Mouse (Mus musculus) lung, embryonic 15.5 days (tissue): ENCODE results near the gene Ints6. TPM values are rescaled to one million over a fixed set of nuclear protein-coding genes. Genes with fewer than 3 reads are reported as not detected.

ENCODE experiments used
- ATAC-seq: fragments of 200-750 bp; cut with Nextera tagmentation; 2 replicates; pipeline ENCODE4 v1.8.0; 2017; ENCODE audit warnings: moderate number of reproducible peaks, borderline replicate concordance; ENCODE audit not compliant: low FRiP score, low TSS enrichment; ENCODE audit errors: extremely low read depth
- H3K27ac ChIP-seq: fragments of 300-500 bp; sonication (generic); 2 replicates; pipeline ENCODE4 v1.5.1; 2015; ENCODE audit warnings: moderate library complexity, mild to moderate bottlenecking, inconsistent platforms
- H3K27me3 ChIP-seq: fragments of 300-500 bp; sonication (generic); 2 replicates; pipeline ENCODE4 v1.6.1; 2015; ENCODE audit warnings: inconsistent platforms
- H3K36me3 ChIP-seq: fragments of 300-500 bp; sonication (generic); 2 replicates; pipeline ENCODE4 v1.6.1; 2015; ENCODE audit warnings: inconsistent platforms
- H3K4me1 ChIP-seq: fragments of 300-500 bp; sonication (generic); 2 replicates; pipeline ENCODE4 v1.6.1; 2015; ENCODE audit warnings: inconsistent platforms
- H3K4me2 ChIP-seq: fragments of 300-500 bp; sonication (generic); 2 replicates; pipeline ENCODE4 v1.6.1; 2015; ENCODE audit warnings: inconsistent platforms, mild to moderate bottlenecking, moderate library complexity
- H3K4me3 ChIP-seq: fragments of 300-500 bp; sonication (generic); 2 replicates; pipeline ENCODE4 v1.5.1; 2015; ENCODE audit warnings: mild to moderate bottlenecking, inconsistent platforms
- H3K9ac ChIP-seq: fragments of 300-500 bp; sonication (generic); 2 replicates; pipeline ENCODE4 v1.6.1; 2015; ENCODE audit warnings: inconsistent platforms
- H3K9me3 ChIP-seq: fragments of 300-500 bp; sonication (generic); 2 replicates; pipeline ENCODE4 v1.6.1; 2016; ENCODE audit warnings: inconsistent platforms
- WGBS: fragments of 180-500 bp; shearing (Covaris S2); methylation state at CpG from one replicate; pipeline ENCODE4 v1.1.7; 2015; 5-methylcytosine and 5-hydroxymethylcytosine counted together
- polyA plus RNA-seq: library from polyadenylated mRNA; unstranded; fragments of >200 nt; fragmentation: Nextera tagmentation; extraction: Ambion mirVana; gene quantifications from 2 replicates; pipeline ENCODE4 v1.2.1, GENCODE M21; 2015

Gene Ints6
- polyA plus RNA-seq, 1 experiment from 2014 or later, result 22.8 TPM

DNA sequence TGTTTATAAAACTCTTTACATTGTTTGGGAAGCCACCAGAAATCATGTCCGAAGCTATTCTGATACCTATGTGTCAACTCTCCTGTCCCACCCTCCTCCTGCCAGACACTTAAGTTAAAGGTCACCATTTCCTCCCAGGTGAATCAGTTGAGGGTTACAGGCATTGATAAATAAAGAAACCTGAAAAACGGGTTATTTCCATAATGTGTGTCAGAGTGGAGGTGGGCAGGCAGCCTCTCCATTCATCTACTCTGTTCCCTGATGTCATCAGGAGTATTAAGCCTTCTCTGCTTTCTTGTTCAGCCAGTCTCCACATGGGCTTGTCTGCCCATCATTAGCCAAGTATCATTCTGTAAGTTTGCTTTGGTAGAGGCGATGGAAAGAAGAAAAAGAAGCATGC lies 14.1 kb upstream of the Ints6 start:
- WGBS, result 49% methylated on average over 3 of the region's 3 CpGs
- no peaks in the 10 kb centered on the region for H3K36me3 ChIP-seq
- H3K4me2 ChIP-seq, result no peak overlapping the region
- H3K27me3 ChIP-seq, result no peaks in the 10 kb centered on the region
- ATAC-seq, result no peak
- no peak overlapping the region for H3K4me3 ChIP-seq
- H3K9ac ChIP-seq, result no peak overlapping the region
- H3K27ac ChIP-seq, result no peak overlapping the region
- H3K4me1 ChIP-seq, result no peaks in the 10 kb centered on the region
- H3K9me3 ChIP-seq, result no peaks in the 10 kb centered on the region

GRCm38 (mm10) chr14:62774246-62774645 lies 13.3 kb upstream of the Ints6 start:
- H3K36me3 ChIP-seq, result no peaks in the 10 kb centered on the region
- no peaks in the 10 kb centered on the region for H3K9me3 ChIP-seq
- no peak overlapping the region for H3K9ac ChIP-seq
- no peak overlapping the region for H3K27ac ChIP-seq
- ATAC-seq, result no peak
- H3K4me3 ChIP-seq, result no peak overlapping the region
- no peak overlapping the region for H3K4me2 ChIP-seq
- WGBS, result 75% methylated on average over 3 of the region's 3 CpGs
- H3K4me1 ChIP-seq, result no peaks in the 10 kb centered on the region
- no peaks in the 10 kb centered on the region for H3K27me3 ChIP-seq

GRCm38 (mm10) chr14:62773766-62774165 lies 12.8 kb upstream of the Ints6 start:
- ATAC-seq, result no peak
- H3K4me2 ChIP-seq, result no peak overlapping the region
- no peak overlapping the region for H3K4me3 ChIP-seq
- no peak overlapping the region for H3K27ac ChIP-seq
- 81% methylated on average over 6 of the region's 6 CpGs for WGBS
- H3K9ac ChIP-seq, result no peak overlapping the region
- H3K27me3 ChIP-seq, result no peaks in the 10 kb centered on the region
- no peaks in the 10 kb centered on the region for H3K36me3 ChIP-seq
- H3K9me3 ChIP-seq, result no peaks in the 10 kb centered on the region
- H3K4me1 ChIP-seq, result no peaks in the 10 kb centered on the region

GRCm38 (mm10) chr14:62765398-62765797 lies 4.4 kb upstream of the Ints6 start:
- no peak for ATAC-seq
- H3K4me3 ChIP-seq, result no peak overlapping the region
- no peaks in the 10 kb centered on the region for H3K36me3 ChIP-seq
- H3K4me2 ChIP-seq, result no peak overlapping the region
- no peaks in the 10 kb centered on the region for H3K9me3 ChIP-seq
- H3K27me3 ChIP-seq, result no peaks in the 10 kb centered on the region
- no peak overlapping the region for H3K9ac ChIP-seq
- no peaks in the 10 kb centered on the region for H3K4me1 ChIP-seq
- WGBS, result 63% methylated on average over 2 of the region's 2 CpGs
- no peak overlapping the region for H3K27ac ChIP-seq

GRCm38 (mm10) chr14:62764371-62764770 lies 3.4 kb upstream of the Ints6 start:
- Histone ChIP-seq H3K9me3 (no peaks in the 10 kb centered on the region), H3K9ac (no peak overlapping the region), H3K4me3 (no peak overlapping the region), H3K4me1 (peaks cover 2% of the 10 kb centered on the region; the same call in 1 of the 2 replicates), H3K4me2 (no peak overlapping the region), H3K27me3 (no peaks in the 10 kb centered on the region), H3K36me3 (no peaks in the 10 kb centered on the region), H3K27ac (no peak overlapping the region)
- WGBS, result 48% methylated on average over 5 of the region's 5 CpGs
- no peak for ATAC-seq

- Histone ChIP-seq H3K9ac (peak overlapping the region; percentile 75), H3K4me3 (peak overlapping the region; percentile 95), H3K4me2 (peak overlapping the region; percentile 58), H3K36me3 (peaks cover 9% of the 10 kb centered on the region; the same call in 1 of the 2 replicates), H3K9me3 (no peaks in the 10 kb centered on the region), H3K4me1 (peaks cover 6% of the 10 kb centered on the region; the same call in 1 of the 2 replicates), H3K27ac (peak overlapping the region; percentile 96), H3K27me3 (no peaks in the 10 kb centered on the region)
- ATAC-seq, result no peak
- 4% methylated on average over 11 of the region's 11 CpGs for WGBS
Observed at GRCm38 (mm10) chr14:62761943-62762342, 974 bp upstream of the Ints6 start.

- 1% methylated on average over 61 of the region's 68 CpGs for WGBS
- H3K9ac ChIP-seq, result peak overlapping the region; percentile 94
- H3K4me3 ChIP-seq, result peak overlapping the region; percentile 95
- peaks cover 9% of the 10 kb centered on the region; the same call in 1 of the 2 replicates for H3K36me3 ChIP-seq
- H3K27me3 ChIP-seq, result no peaks in the 10 kb centered on the region
- H3K4me1 ChIP-seq, result peaks cover 6% of the 10 kb centered on the region; the same call in 1 of the 2 replicates
- no peaks in the 10 kb centered on the region for H3K9me3 ChIP-seq
- H3K4me2 ChIP-seq, result peak overlapping the region; percentile 69
- peak; percentile 33 for ATAC-seq
- peak overlapping the region; percentile 99 for H3K27ac ChIP-seq
Observed at GRCm38 (mm10) chr14:62760321-62761035, 491 bp downstream of the Ints6 start.

GRCm38 (mm10) chr14:62759771-62760320 lies 1.1 kb downstream of the Ints6 start:
- under 1% methylated on average over 34 of the region's 38 CpGs for WGBS
- Histone ChIP-seq H3K36me3 (peaks cover 13% of the 10 kb centered on the region; the same call in 1 of the 2 replicates), H3K4me2 (peak overlapping the region; percentile 69), H3K27me3 (no peaks in the 10 kb centered on the region), H3K9ac (peak overlapping the region; percentile 94), H3K9me3 (no peaks in the 10 kb centered on the region), H3K4me3 (peak overlapping the region; percentile 95), H3K27ac (peak overlapping the region; percentile 99), H3K4me1 (peaks cover 6% of the 10 kb centered on the region; the same call in 1 of the 2 replicates)
- ATAC-seq, result peak; percentile 20

DNA sequence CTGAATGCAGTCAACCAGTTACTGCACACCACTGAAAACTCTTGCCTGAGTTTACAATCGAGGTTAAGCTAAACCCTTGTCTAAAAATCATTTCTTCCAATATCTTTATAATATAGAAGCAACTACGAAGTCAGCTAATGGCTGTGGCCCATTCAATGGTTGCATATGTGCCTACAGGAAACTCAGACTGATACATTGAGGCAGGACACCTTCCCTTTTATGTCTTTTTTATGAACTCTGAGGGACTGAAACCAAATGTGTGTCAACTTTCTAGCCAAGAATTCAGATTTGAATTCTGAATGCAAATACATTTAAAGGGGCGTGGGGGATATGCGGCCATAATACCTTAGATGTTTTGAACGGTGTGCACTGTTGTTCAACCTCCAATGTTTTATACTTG lies 2.3 kb downstream of the Ints6 start:
- H3K27me3 ChIP-seq, result no peaks in the 10 kb centered on the region
- peaks cover 13% of the 10 kb centered on the region; the same call in 1 of the 2 replicates for H3K36me3 ChIP-seq
- ATAC-seq, result no peak
- peaks cover 6% of the 10 kb centered on the region; the same call in 1 of the 2 replicates for H3K4me1 ChIP-seq
- no peaks in the 10 kb centered on the region for H3K9me3 ChIP-seq
- no peak overlapping the region for H3K4me2 ChIP-seq
- 90% methylated on average over 5 of the region's 5 CpGs for WGBS
- H3K4me3 ChIP-seq, result no peak overlapping the region
- H3K27ac ChIP-seq, result no peak overlapping the region
- H3K9ac ChIP-seq, result no peak overlapping the region

DNA sequence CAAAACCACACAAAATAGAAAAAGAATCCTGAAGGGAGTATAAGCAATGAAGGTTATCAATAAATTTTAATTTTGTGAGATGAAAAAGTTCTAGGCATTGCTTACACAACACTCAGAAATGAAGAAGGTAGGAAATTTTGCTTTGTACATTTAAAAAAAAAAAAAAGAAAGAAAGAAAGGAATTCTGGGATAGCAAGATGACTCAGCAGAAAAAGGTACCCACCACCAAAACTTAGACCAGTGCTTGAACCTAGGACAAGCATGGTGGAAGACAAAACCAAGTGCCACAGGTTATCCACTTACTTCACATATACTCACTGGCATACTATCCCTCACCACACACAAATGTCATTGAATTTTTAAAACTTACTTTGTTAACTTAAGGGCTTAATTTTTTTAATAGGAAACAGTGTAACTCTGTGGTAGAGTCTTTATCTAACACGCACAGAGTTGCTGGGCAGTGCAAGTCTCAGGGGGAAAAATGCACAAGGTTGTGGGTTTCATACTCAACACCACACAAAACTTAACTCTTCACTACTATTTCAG lies 5.8 kb downstream of the Ints6 start:
- H3K4me1 ChIP-seq, result peaks cover 6% of the 10 kb centered on the region; the same call in 1 of the 2 replicates
- ATAC-seq, result no peak
- H3K4me2 ChIP-seq, result no peak overlapping the region
- no peak overlapping the region for H3K4me3 ChIP-seq
- 97% methylated on average over 1 of the region's 1 CpGs for WGBS
- no peaks in the 10 kb centered on the region for H3K27me3 ChIP-seq
- H3K9ac ChIP-seq, result no peak overlapping the region
- H3K36me3 ChIP-seq, result peaks cover 17% of the 10 kb centered on the region; the same call in 1 of the 2 replicates
- H3K27ac ChIP-seq, result no peak overlapping the region
- no peaks in the 10 kb centered on the region for H3K9me3 ChIP-seq

DNA sequence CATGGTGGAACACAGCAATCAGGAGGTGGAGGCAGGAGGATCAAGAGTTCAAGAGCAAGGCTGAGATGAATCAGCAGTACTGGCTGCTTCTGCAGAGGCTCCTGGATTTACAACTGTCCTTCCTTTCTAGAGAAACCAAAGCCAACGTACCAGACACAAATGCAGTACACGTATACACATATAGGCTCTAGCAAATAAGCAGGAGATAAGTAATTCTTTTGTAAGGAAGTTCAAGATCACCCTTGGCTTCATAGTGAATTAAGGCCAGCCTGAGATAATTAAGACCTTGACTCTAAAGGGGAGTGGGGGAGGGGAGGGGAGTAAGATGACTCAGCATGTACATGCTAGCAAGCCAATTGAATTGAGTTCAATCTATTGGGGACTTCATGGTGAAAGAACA lies 9.5 kb downstream of the Ints6 start:
- H3K36me3 ChIP-seq, result peaks cover 13% of the 10 kb centered on the region; the same call in 1 of the 2 replicates
- H3K4me2 ChIP-seq, result no peak overlapping the region
- H3K9me3 ChIP-seq, result no peaks in the 10 kb centered on the region
- H3K4me1 ChIP-seq, result no peaks in the 10 kb centered on the region
- H3K9ac ChIP-seq, result no peak overlapping the region
- WGBS, result 81% methylated on average over 2 of the region's 2 CpGs
- ATAC-seq, result no peak
- H3K27ac ChIP-seq, result no peak overlapping the region
- H3K27me3 ChIP-seq, result no peaks in the 10 kb centered on the region
- no peak overlapping the region for H3K4me3 ChIP-seq

DNA sequence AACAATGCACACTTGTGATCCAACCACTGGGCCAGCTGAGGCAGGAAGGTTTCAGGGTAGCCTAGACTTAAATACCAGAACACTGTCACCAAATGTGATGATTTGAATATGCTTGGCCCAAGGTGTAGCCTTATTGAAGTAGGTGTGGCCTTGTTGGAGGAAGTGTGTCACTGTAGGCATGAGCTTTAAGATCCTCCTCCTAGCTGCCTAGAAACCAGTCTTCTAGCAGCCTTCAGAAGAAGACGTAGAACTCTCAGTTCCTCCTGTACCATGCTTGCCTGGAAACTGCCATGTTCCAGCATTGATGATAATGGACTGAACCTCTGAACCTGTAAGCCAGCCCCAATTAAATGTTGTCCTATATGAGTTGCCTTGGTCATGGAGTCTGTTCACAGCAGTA lies 25.3 kb downstream of the Ints6 start:
- Histone ChIP-seq H3K36me3 (peaks cover 31% of the 10 kb centered on the region), H3K4me3 (no peak overlapping the region), H3K9ac (no peak overlapping the region), H3K9me3 (no peaks in the 10 kb centered on the region), H3K4me2 (no peak overlapping the region), H3K27me3 (no peaks in the 10 kb centered on the region), H3K27ac (no peak overlapping the region), H3K4me1 (no peaks in the 10 kb centered on the region)
- WGBS, result 88% methylated on average over 1 of the region's 1 CpGs
- no peak for ATAC-seq
